Mouse (Mus musculus): ENCODE measurements around the gene Zdhhc5.

DNA sequence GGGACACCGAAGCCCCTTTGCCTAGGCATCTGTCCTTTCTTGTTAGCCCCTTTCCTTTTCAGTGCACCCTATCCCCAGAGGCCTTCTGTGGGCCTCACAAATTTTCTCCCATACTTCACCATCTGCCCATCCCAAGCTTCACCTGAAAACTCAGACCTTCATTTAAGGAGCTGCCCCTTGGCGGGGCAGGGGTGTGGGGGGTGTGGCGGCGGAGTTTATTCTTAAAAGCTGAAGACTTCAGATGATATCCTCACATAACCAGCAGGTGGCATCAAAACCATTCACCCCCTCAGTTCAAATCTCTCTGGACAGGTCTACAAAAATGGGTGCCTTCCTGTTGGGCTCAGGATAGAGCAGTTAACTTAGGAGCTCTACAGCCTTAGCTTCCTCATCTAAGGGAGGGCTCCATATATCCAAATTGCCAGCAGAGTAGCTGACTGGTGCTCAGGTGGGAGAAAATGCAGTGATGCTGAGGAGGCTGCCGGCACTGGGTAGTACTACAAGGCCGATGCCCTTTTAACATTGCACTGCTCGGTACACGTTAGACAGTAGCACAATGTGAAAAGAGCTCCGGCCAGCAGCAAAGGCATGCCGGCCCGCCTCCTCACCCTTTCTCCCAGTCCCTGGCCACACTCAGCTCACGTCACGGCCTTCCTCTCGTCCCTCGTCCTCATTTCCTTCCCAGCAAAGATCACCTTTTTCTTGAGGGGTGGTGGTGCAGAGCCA, 25.8 kb upstream of the Zdhhc5 start:
- TF ChIP-seq CTCF (IDR thresholded peaks at IDR 0.05; ENCODE audit: low read depth), result peak; percentile 68
- TF ChIP-seq EP300 (optimal IDR thresholded peaks at IDR 0.05), result no peak

All from stomach, postnatal 0 days (tissue).